Mouse (Mus musculus) monocyte, adult 5-6 weeks (primary cell): Measurements from ENCODE around the gene Taf3. TPM values are rescaled to one million over a fixed set of nuclear protein-coding genes. Genes with fewer than 3 reads are reported as not detected.

Experiments
- ATAC-seq: fragments of 153-309, 156-312 bp; replicated peaks from 2 replicates; pipeline ENCODE4 v1.8.0; 2017; ENCODE audit warnings: mild to moderate bottlenecking; ENCODE audit not compliant: low TSS enrichment, insufficient number of reproducible peaks, severe bottlenecking, poor library complexity, low FRiP score
- total RNA-seq: library from RNA; stranded (forward); fragments of 200-1000, 200-491, 200-594 nt; gene quantifications from 3 replicates; pipeline ENCODE4 v1.2.3, GENCODE M21; 2017

Gene Taf3
- total RNA-seq, 1 experiment from 2014 or later: 9.1 TPM

DNA sequence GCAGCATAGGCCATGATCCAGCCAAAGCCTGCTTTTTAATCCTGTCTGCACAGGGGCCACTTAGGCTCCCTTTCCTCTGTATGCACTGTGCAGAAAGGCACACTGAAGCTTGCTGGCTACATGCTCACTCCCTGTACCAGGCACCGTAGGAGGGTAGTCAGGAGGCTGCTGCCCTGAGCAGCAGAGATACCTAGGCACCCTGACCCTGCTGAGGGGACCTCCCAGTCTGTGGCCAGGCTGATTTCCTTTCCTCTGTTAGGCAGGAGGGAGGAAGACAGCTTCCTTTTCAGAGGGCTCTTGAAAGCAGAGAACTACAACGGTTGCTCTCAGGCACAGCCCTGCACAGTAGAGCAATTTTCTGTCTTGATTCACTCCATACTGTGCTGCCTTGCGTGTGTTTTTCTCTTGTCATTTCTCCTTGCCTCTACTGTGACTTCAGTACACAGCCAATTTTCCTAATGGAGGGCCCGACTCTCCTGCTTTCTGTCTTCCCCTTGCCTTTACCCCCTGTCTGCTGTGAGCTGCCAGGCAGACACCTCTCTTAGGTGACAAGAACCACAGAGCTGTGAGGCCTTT is 177.2 kb downstream of the Taf3 start:
- ATAC-seq: no peak; the same call in 1 of the 2 replicates

DNA sequence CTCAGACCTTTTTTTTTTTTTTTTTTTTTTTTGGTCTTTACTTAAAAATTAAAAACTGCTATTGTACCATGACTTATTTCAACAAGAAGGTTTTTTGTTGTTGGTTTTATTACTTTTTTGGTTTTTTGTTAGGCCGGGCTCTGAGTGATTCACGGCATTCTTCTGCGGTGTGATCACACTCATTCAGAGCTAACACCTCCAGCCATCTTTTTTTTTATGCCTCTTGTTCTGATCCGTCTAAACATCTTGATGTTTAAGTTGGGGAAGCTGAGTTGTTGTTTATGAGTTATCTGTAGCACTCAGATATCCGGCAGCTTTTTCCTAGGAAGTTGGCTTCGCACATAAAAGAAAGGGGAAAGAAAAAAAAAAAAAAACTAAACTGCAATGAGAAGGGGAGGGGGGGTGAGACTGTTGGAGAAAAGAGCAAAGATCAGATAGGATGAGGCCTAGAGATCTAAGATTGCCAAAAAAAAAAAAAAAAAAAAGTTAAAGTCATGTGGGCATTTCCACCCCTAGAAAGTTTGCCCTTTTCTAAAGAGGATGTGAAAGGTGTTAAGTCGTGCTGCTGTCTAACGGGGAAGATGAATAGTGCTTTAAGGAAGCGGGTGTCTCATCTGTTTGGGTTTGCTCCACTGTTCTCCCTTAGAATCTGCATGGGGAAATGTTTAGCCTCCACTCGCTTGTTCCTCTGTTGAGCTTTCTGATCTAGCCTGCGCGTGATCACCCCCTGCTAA is 181.1 kb downstream of the Taf3 start:
- ATAC-seq: peak; percentile 48; the same call in 1 of the 2 replicates

Other genes with a start within 250 kb of the Taf3 start
- gene 4930412O13Rik, start 167.3 kb downstream of the Taf3 start, total RNA-seq: not detected in 3 replicates
- not detected in 3 replicates for gene 9230102O04Rik, start 159.1 kb downstream of the Taf3 start, total RNA-seq
- 2.2 to 10.5 TPM (median 2.9 TPM) in 3 replicates for gene Gata3, start 158.6 kb downstream of the Taf3 start, total RNA-seq
- gene Atp5c1, start 31.9 kb upstream of the Taf3 start, total RNA-seq: 263 to 377 TPM (median 356 TPM) in 3 replicates
- gene Kin, start 32.0 kb upstream of the Taf3 start, total RNA-seq: 49.3 to 54.7 TPM (median 51.6 TPM) in 3 replicates
- gene Itih2, start 82.8 kb upstream of the Taf3 start, total RNA-seq: not detected in 3 replicates
- gene Itih5, start 105.0 kb upstream of the Taf3 start, total RNA-seq: 1.7 to 10.9 TPM (median 3.0 TPM) in 3 replicates